Mouse (Mus musculus): Measurements from ENCODE around the gene Wdr20.
"Not testable (repeated sequence)": the region's sequence is repeated elsewhere in the genome, so short reads cannot be mapped to it uniquely, and the experiment has no call there.

Gene Wdr20

DNA sequence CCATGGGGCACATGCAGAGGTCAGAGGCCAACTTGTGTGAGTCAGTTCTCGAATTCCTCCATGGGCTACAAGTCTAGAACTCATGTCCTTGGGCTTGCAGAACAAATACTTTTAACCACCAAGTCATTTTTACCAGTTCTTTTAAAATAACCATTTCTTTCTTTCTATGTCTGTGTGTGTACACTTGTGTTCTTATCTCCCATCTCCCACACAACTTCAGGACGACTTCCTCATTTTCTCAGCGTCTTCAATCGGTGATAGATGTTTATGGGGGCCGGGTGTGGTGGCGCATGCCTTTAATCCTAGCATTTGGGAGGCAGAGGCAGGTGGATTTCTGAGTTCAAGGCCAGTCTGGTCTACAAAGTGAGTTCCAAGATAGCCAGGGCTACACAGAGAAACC, 23.5 kb upstream of the Wdr20 start:
- DNase-seq: no peak

DNA sequence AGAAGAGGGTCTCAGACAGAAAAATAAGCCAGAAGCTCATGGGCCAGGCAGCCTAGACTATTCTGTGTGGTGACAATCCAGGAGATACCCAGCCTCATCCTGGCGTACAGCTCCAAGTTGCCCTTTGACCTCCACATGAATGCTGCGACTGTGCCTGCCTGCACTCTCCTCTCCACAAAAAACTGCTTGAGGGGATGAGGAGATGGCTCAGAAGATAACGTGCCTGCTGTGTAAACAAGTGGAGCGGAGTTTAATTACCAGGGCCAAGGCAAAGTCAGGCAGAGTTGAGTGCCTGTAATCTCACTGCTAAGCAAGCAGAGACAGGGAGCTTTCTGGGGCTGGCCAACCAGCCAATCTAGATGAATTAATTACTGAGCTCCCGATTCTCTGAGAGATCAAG, 21.7 kb upstream of the Wdr20 start:
- no peak for DNase-seq

GRCm38 (mm10) chr12:110725051-110725450, 12.7 kb upstream of the Wdr20 start:
- DNase-seq: no peak

DNA sequence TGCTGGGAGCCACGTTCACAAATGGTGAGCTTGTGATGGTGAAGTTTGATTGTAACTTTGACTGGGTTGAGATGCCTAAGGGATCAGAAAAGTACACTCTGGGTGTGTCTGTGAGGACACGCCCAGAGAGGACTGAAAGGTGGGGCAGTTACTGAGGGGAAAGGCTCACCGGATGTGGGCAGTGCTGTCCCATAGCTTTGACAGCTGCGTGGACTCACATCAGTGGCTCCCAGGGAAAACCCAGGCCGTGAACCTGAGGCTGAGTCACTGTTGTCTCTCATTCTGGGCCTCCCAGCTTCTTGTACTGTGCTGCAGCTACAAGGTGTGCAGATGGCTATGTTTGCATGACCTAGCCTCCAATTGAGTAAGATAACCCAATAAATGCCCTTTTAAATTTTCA, 12.3 kb upstream of the Wdr20 start:
- no peak for DNase-seq

DNA sequence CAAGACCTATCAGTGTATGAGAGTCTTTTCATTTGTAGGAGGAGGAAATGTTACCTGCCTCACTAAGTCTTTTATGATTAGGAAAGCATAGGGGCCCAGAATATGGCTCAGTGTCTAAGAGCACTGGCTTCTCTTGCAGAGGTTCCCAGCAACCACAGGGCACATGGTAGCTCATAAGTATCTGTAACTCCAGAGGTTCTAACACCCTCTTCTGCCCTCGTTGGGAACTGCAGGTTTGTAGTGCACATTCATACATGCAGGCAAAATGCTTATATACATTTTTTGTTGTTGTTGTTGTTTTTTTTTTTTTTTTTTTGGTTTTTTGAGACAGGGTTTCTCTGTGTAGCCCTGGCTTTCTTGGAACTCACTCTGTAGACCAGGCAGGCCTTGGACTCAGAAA, 11.3 kb upstream of the Wdr20 start:
- no peak for DNase-seq

GRCm38 (mm10) chr12:110733254-110733653, 4.5 kb upstream of the Wdr20 start:
- not testable (repeated sequence) for DNase-seq

DNA sequence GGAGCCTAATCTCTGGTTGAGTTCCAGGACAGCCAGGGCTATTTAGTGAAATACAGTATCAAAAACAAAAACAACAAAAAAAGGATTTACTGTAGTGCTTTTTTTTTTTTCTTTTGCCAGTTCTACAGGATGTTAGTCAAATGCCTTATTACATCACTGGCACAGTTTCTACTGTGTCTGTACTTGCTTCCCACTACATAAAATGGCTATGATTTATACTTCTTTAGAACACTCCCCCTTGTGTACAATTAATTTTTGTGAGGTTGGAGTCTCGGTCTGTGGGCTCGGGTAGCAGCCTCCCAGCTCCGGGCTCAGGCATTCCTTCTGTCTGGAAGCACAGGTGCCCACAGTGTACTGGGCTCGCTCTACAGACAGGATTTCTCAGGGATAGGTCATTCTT, 1.1 kb upstream of the Wdr20 start:
- no peak for DNase-seq

GRCm38 (mm10) chr12:110738158-110738921, 596 bp downstream of the Wdr20 start:
- DNase-seq: peak in 1 of 2 experiments; percentile 54

- DNase-seq: no peak
Measured at GRCm38 (mm10) chr12:110750770-110751439, 13.2 kb downstream of the Wdr20 start.

- no peak for DNase-seq
Measured at GRCm38 (mm10) chr12:110752703-110753102, 15.0 kb downstream of the Wdr20 start.

DNA sequence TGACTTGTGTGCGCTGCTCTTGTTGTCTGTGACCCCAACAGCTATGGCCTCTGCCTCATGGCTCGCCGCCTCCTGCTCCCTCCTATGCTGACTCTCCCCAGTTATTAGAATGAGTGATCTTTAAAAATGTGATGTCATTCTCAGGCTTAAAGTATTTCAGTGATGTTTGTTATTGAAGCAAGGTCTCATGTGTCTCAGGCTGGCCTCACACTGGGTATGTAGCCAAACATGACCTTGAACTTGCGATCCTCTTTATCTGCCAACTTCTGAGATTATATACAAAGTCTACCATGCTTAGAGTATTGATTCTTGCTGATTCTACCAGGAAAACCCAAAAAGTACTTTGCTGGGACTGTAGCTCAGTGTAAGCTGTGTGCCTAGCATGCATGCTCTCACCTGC, 16.2 kb downstream of the Wdr20 start:
- DNase-seq: no peak

DNA sequence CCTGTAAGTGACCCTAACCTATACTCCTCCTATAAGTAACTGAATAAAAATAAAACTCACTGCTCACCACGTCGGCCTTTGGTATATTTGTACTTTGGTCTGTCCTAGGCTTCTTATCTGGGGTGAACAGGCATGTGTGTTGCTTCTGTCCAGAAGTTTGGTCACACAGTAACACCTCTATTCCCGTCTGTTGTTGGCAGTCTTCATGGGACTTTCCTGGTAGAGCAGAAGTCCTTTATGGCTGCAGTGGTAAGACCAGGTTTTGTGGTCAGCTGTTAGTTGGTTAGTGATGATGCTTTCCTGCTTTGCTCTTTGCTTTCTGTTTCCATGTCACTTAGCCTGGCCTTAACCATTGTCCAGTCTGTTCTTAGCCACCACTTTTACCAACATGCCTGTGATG, 19.4 kb downstream of the Wdr20 start:
- DNase-seq: no peak

GRCm38 (mm10) chr12:110758932-110759331, 21.2 kb downstream of the Wdr20 start:
- no peak for DNase-seq

- no peak for DNase-seq
Measured at GRCm38 (mm10) chr12:110762321-110762720, 24.6 kb downstream of the Wdr20 start.

- no peak for DNase-seq
Measured at GRCm38 (mm10) chr12:110764531-110764930, 26.8 kb downstream of the Wdr20 start.

- no peak for DNase-seq
Measured at GRCm38 (mm10) chr12:110768562-110768961, 30.8 kb downstream of the Wdr20 start.

GRCm38 (mm10) chr12:110769660-110770297, 32.0 kb downstream of the Wdr20 start:
- no peak for DNase-seq

DNA sequence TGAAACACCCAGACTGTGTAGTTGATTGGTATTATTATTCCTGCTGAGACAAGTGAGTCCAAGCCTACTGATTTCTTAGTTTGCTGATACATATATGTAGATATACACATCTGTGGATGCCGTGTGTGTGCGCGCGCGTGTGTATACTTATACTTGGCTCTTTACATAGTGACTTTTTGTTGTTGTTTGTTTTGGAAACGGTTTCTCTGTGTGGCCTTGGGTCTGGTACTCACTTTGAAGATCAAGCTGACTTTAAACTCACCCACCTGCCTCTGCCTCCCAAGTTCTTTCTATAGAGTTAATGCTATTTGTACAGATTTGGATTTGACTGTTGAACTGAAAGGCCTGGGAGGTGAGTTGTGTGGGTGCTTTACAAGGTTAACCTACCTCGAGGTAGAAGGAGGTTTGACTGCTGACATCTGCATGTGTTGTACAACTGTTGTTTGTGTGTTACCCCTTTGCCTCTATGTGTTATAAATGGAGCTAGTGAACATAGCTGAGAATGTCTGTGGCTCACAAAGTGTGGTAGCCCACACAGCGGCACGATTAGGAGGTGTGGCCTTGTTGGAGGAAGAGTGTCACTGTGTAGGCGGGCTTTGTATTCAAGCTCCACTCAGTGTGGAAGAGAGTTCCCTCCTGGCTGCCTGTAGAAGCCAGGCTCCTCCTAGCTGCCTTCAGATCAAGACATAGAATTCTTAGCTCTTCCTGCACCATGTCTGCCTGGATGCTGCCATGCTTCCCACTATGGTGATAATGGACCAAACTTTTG, 32.9 kb downstream of the Wdr20 start:
- DNase-seq: no peak

GRCm38 (mm10) chr12:110771961-110772360, 34.2 kb downstream of the Wdr20 start:
- no peak for DNase-seq

GRCm38 (mm10) chr12:110775628-110776426, 38.1 kb downstream of the Wdr20 start:
- DNase-seq: no peak

DNA sequence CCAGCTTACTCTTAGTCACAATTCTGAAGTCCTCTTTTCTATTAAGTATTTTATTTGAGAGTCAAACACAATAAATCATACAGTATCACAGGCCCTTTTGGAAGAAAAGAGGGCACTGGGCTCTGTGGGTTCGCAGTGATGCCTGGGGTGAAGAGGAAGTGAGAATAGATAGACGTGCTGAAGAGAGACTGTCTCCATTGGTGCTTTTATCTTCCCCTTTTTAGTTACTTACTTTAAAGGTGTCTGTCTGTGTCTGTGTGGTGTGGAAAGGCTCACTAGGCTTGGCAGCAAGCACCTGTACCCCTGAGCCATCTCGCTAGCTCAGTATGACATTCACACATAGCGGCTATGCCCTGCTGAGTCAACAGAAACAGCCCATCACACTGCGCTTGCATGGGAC, 40.1 kb downstream of the Wdr20 start:
- no peak for DNase-seq

DNA sequence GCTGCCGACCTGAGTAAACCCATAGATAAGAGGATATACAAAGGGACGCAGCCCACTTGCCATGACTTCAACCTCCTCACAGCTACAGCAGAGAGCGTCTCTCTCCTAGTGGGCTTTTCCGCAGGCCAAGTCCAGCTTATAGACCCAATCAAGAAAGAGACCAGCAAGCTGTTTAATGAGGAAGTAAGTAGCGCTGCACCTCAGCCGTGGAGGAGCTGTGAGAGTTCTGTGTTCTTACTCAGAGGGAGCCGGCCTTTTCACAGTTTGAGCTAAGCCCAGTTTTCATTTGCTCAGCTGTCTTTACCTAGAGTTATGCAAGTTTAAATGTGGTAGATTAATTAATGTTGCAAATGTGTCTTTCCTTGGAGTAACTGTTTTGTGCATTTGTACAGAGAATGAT, 41.6 kb downstream of the Wdr20 start:
- DNase-seq: no peak
